Comparison of ENCODE assay signal across 22 mouse cellular contexts in the genomic region with DNA sequence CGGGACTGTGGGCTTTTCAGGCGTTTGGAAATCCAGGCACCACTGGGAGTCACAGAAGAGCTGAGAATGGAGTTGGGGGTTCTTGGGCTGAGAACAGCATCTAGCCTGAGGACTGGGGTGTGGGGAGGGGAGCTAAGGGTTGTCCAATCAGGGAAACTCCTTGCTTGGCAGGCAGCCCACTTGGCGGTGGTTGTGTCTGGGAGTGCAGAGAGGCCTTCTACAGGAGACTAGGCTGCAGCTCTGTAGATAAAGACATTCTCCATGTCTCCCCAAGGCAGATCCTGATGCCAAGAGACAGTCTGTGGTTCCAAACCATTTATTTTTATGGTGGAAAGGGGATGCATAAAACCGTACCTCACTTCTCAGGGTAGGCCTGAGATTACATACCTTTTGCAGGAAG.
A peak's percentile ranks its signal among the peaks of the same experiment; 100 is the strongest.
DNase-seq lines count a peak whose midpoint lies in the region; ATAC-seq and TF ChIP-seq lines count a peak whose summit lies in the region.
"Had no signal": no experiment of that assay in that cellular context is flagged by ENCODE, and none has a peak within 500 bp of the region (broad histone marks: within the 10 kb centered on the region; RNA-seq: fewer than 3 reads in every experiment).

No protein-coding gene starts in this region.

- DNase-seq in heart, postnatal 4 days = peak; percentile 5
- DNase-seq in lung, embryonic 14.5 days = peak; percentile 72
- no peak for DNase-seq in lung, adult 2 months
- DNase-seq in testis, postnatal 10 days (ENCODE audit: low spot score) = peak; percentile 38
- DNase-seq in testis, postnatal 14 days (ENCODE audit: low spot score) = no peak
- DNase-seq in c-Kit-positive CD71-positive TER-119-positive erythroid progenitor cells, embryonic 14.5 days (ENCODE audit: low spot score) = no peak
- DNase-seq: adrenal gland, adult 8-10 months; cerebellum, adult 9-10 months; gastrocnemius, adult 2 months; kidney, adult 11 months; right cerebral cortex, adult 18-20 months had no signal

- no peaks in the 10 kb centered on the region for H3K4me1 ChIP-seq in heart, embryonic 11.5 days (ENCODE audit: control insufficient read depth, insufficient read depth, low read length)
- no peaks in the 10 kb centered on the region for H3K4me1 ChIP-seq in lung, embryonic 14.5 days (ENCODE audit: insufficient read depth)
- no peaks in the 10 kb centered on the region for H3K4me1 ChIP-seq in lung, adult 2 months (ENCODE audit: control insufficient read depth, insufficient read depth, low read length)
- H3K4me1 ChIP-seq: forebrain, embryonic 13.5 days; heart, embryonic 10.5 days; hindbrain, embryonic 10.5 days; kidney, embryonic 15.5 days; liver, embryonic 15.5 days had no signal

- no peak overlapping the region for H3K27ac ChIP-seq in heart, embryonic 11.5 days (ENCODE audit: low read depth, low read length)
- no peak overlapping the region for H3K27ac ChIP-seq in lung, embryonic 14.5 days (ENCODE audit: low read depth)
- H3K27ac ChIP-seq: forebrain, embryonic 13.5 days; gastrocnemius, adult 2 months; heart, embryonic 10.5 days; hindbrain, embryonic 10.5 days; kidney, embryonic 15.5 days; left cerebral cortex, adult 2 months; liver, embryonic 15.5 days; macrophage; stomach, postnatal 0 days had no signal

- H3K4me3 ChIP-seq in heart, embryonic 11.5 days (ENCODE audit: low read depth, low read length) = no peak overlapping the region
- H3K4me3 ChIP-seq in lung, embryonic 14.5 days (ENCODE audit: low read depth, low read length) = no peak overlapping the region
- H3K4me3 ChIP-seq in lung, adult 2 months (replicated peaks; ENCODE audit: extremely low read depth, low read depth, low read length) = no peak overlapping the region
- H3K4me3 ChIP-seq: erythroblast, embryonic 14.5 days; forebrain, embryonic 13.5 days; gastrocnemius, adult 2 months; heart, embryonic 10.5 days; hindbrain, embryonic 10.5 days; kidney, embryonic 15.5 days; left cerebral cortex, adult 2 months; liver, embryonic 15.5 days had no signal

- TF ChIP-seq POLR2A in lung, adult 2 months (IDR thresholded peaks at IDR 0.05; ENCODE audit: borderline replicate concordance, extremely low read depth, low read depth, low read length) = no peak

- 65% methylated on average over 4 of the region's 4 CpGs for WGBS in heart, embryonic 11.5 days (ENCODE audit: insufficient replicate concordance)
- 65% methylated on average over 4 of the region's 4 CpGs for WGBS in lung, embryonic 14.5 days
- WGBS in lung, adult 2 months = 63% methylated on average over 4 of the region's 4 CpGs

- H3K9ac ChIP-seq in heart, embryonic 11.5 days (ENCODE audit: low read depth, low read length) = no peak overlapping the region
- H3K9ac ChIP-seq in lung, embryonic 14.5 days = no peak overlapping the region
- H3K9ac ChIP-seq: forebrain, embryonic 13.5 days; kidney, embryonic 15.5 days; liver, embryonic 15.5 days had no signal

- no peak overlapping the region for H3K4me2 ChIP-seq in heart, embryonic 11.5 days
- H3K4me2 ChIP-seq in lung, embryonic 14.5 days = no peak overlapping the region
- H3K4me2 ChIP-seq: forebrain, embryonic 13.5 days; kidney, embryonic 15.5 days; liver, embryonic 15.5 days had no signal

- no peak for ATAC-seq in heart, embryonic 11.5 days (replicated peaks; ENCODE audit: insufficient number of reproducible peaks, low FRiP score, low TSS enrichment)
- ATAC-seq in lung, embryonic 14.5 days (ENCODE audit: insufficient read depth) = peak; percentile 92
- ATAC-seq: activated CD4-positive, CD25-positive, alpha-beta regulatory T cell, adult 4 months; forebrain, embryonic 13.5 days had no signal

- no peaks in the 10 kb centered on the region for H3K27me3 ChIP-seq in heart, embryonic 11.5 days (ENCODE audit: control insufficient read depth, insufficient read depth, low read length)
- H3K27me3 ChIP-seq in lung, embryonic 14.5 days (ENCODE audit: insufficient read depth, low read length) = no peaks in the 10 kb centered on the region
- H3K27me3 ChIP-seq: forebrain, embryonic 13.5 days; kidney, embryonic 15.5 days; liver, embryonic 15.5 days had no signal

- H3K36me3 ChIP-seq in heart, embryonic 11.5 days (ENCODE audit: control insufficient read depth, insufficient read depth, low read length) = no peaks in the 10 kb centered on the region
- H3K36me3 ChIP-seq in lung, embryonic 14.5 days (ENCODE audit: insufficient read depth) = no peaks in the 10 kb centered on the region
- H3K36me3 ChIP-seq: heart, embryonic 10.5 days; hindbrain, embryonic 10.5 days; kidney, embryonic 15.5 days; liver, embryonic 15.5 days had no signal

- no peak for TF ChIP-seq CTCF in lung, embryonic 14.5 days (IDR thresholded peaks at IDR 0.05; ENCODE audit: low read depth)
- no peak for TF ChIP-seq CTCF in lung, adult 2 months (IDR thresholded peaks at IDR 0.05; ENCODE audit: insufficient read depth, low read length)

- no peaks in the 10 kb centered on the region for H3K9me3 ChIP-seq in heart, embryonic 11.5 days (replicated peaks; ENCODE audit: control insufficient read depth, low read length)
- H3K9me3 ChIP-seq in lung, embryonic 14.5 days (ENCODE audit: low read depth, low read length) = no peaks in the 10 kb centered on the region
- H3K9me3 ChIP-seq: forebrain, embryonic 13.5 days; heart, embryonic 10.5 days; hindbrain, embryonic 10.5 days; kidney, embryonic 15.5 days; liver, embryonic 15.5 days had no signal

Comparison
In these comparisons a context has a peak if more than half of its experiments do, and no peak if none do; other contexts are left out.
1. DNase-seq: peak in heart, postnatal 4 days (single experiment), lung, embryonic 14.5 days (single experiment) and testis, postnatal 10 days (single experiment); none in lung, adult 2 months (single experiment), testis, postnatal 14 days (single experiment) and c-Kit-positive CD71-positive TER-119-positive erythroid progenitor cells, embryonic 14.5 days (single experiment).